Mouse (Mus musculus) forebrain, embryonic 11.5 days (tissue): ENCODE data around the gene Cops4. TPM values are rescaled to one million over a fixed set of nuclear protein-coding genes. Genes with fewer than 3 reads are reported as not detected.

Experiments
- ATAC-seq: fragments of 200-750 bp; cut with Nextera tagmentation; replicated peaks from 2 replicates; pipeline ENCODE4 v1.8.0; 2017; ENCODE audit warnings: moderate TSS enrichment; ENCODE audit not compliant: low FRiP score
- DNase-seq: peaks from one replicate; pipeline ENCODE4 v3.0.0-alpha.2; 2017; ENCODE audit warnings: low spot score
- H3K27ac ChIP-seq: fragments of 300-500 bp; sonication (generic); 2 replicates; pipeline ENCODE4 v1.5.1; 2014; ENCODE audit warnings: low read depth, low read length
- H3K27me3 ChIP-seq: fragments of 300-500 bp; sonication (generic); 2 replicates; pipeline ENCODE4 v1.6.1; 2014; ENCODE audit warnings: mild to moderate bottlenecking, low read length, mixed read lengths; ENCODE audit not compliant: control insufficient read depth, insufficient read depth
- H3K36me3 ChIP-seq: fragments of 300-500 bp; sonication (generic); 2 replicates; pipeline ENCODE4 v1.6.1; 2014; ENCODE audit warnings: mild to moderate bottlenecking, low read length, moderate library complexity, mixed read lengths; ENCODE audit not compliant: control insufficient read depth, insufficient read depth
- H3K4me1 ChIP-seq: fragments of 300-500 bp; sonication (generic); replicated peaks from 2 replicates; pipeline ENCODE4 v1.6.1; 2014; ENCODE audit warnings: low read length, mixed read lengths; ENCODE audit not compliant: control insufficient read depth, insufficient read depth
- H3K4me2 ChIP-seq: fragments of 300-500 bp; sonication (generic); 2 replicates; pipeline ENCODE4 v1.6.1; 2014; ENCODE audit warnings: low read depth, mild to moderate bottlenecking, low read length, moderate library complexity, mixed read lengths; ENCODE audit not compliant: severe bottlenecking
- H3K4me3 ChIP-seq: fragments of 300-500 bp; sonication (generic); 2 replicates; pipeline ENCODE4 v1.5.1; 2014; ENCODE audit warnings: low read depth, low read length
- H3K9ac ChIP-seq: fragments of 300-500 bp; sonication (generic); 2 replicates; pipeline ENCODE4 v1.6.1; 2014; ENCODE audit warnings: low read length
- H3K9me3 ChIP-seq: fragments of 300-500 bp; sonication (generic); 2 replicates; pipeline ENCODE4 v1.6.1; 2016; ENCODE audit warnings: low read length, mixed read lengths; ENCODE audit not compliant: control insufficient read depth
- WGBS: fragments of 180-500 bp; shearing (Covaris S2); extraction: QIAGEN DNeasy Blood & Tissue Kit; methylation state at CpG from one replicate; pipeline ENCODE4 v1.1.7; 2014; 5-methylcytosine and 5-hydroxymethylcytosine counted together
- polyA plus RNA-seq: library from polyadenylated mRNA; unstranded; fragments of >200 nt; fragmentation: Nextera tagmentation; extraction: Ambion mirVana; gene quantifications from 2 replicates; pipeline ENCODE4 v1.2.1, GENCODE M21; 2014

The Cops4 gene
- polyA plus RNA-seq: 227 and 231 TPM in 2 replicates

GRCm38 (mm10) chr5:100518049-100519026, at the start of gene Cops4:
Gene Cops4 (plus strand): TSS chr5:100518309.
- WGBS: under 1% methylated on average over 64 of the region's 64 CpGs
- Histone ChIP-seq H3K4me2 (peak within 1 kb of the TSS; percentile 80), H3K4me3 (peak within 1 kb of the TSS; percentile 84), H3K27me3 (no peaks in the 10 kb centered on the region), H3K4me1 (peaks cover 7% of the 10 kb centered on the region; the same call in 1 of the 2 replicates), H3K9me3 (no peaks in the 10 kb centered on the region), H3K36me3 (no peaks in the 10 kb centered on the region), H3K27ac (peak within 1 kb of the TSS; percentile 62), H3K9ac (peak within 1 kb of the TSS; percentile 91)
- ATAC-seq (peak; percentile 100), DNase-seq (peak; percentile 97)

GRCm38 (mm10) chr5:100476328-100476727, 41.8 kb upstream of the Cops4 start:
- ATAC-seq: no peak
- Histone ChIP-seq H3K36me3 (no peaks in the 10 kb centered on the region; the same call in 1 of the 2 replicates), H3K4me3 (no peak overlapping the region), H3K9me3 (no peaks in the 10 kb centered on the region), H3K9ac (no peak overlapping the region), H3K4me2 (no peak overlapping the region), H3K27ac (no peak overlapping the region), H3K4me1 (no peaks in the 10 kb centered on the region), H3K27me3 (no peaks in the 10 kb centered on the region)
- no peak for DNase-seq
- WGBS: 86% methylated on average over 3 of the region's 3 CpGs

GRCm38 (mm10) chr5:100477604-100478003, 40.5 kb upstream of the Cops4 start:
- WGBS: 92% methylated on average over 9 of the region's 9 CpGs

GRCm38 (mm10) chr5:100483569-100483968, 34.5 kb upstream of the Cops4 start:
- no peaks in the 10 kb centered on the region; the same call in 1 of the 2 replicates for H3K36me3 ChIP-seq
- H3K4me2 ChIP-seq: no peak overlapping the region
- no peak for ATAC-seq
- H3K9ac ChIP-seq: no peak overlapping the region
- no peaks in the 10 kb centered on the region for H3K27me3 ChIP-seq
- H3K4me1 ChIP-seq: no peaks in the 10 kb centered on the region
- H3K9me3 ChIP-seq: no peaks in the 10 kb centered on the region
- DNase-seq: no peak
- H3K27ac ChIP-seq: no peak overlapping the region
- no peak overlapping the region for H3K4me3 ChIP-seq

More at GRCm38 (mm10) chr5:100477604-100478003, 40.5 kb upstream of the Cops4 start:
- no peaks in the 10 kb centered on the region for H3K27me3 ChIP-seq
- H3K36me3 ChIP-seq: no peaks in the 10 kb centered on the region; the same call in 1 of the 2 replicates
- H3K27ac ChIP-seq: no peak overlapping the region
- ATAC-seq (no peak), DNase-seq (no peak)
- H3K4me1 ChIP-seq: no peaks in the 10 kb centered on the region
- no peak overlapping the region for H3K4me3 ChIP-seq
- H3K9me3 ChIP-seq: no peaks in the 10 kb centered on the region
- H3K4me2 ChIP-seq: no peak overlapping the region
- H3K9ac ChIP-seq: no peak overlapping the region

- Histone ChIP-seq H3K4me3 (no peak overlapping the region), H3K4me2 (no peak overlapping the region), H3K27me3 (no peaks in the 10 kb centered on the region), H3K27ac (no peak overlapping the region), H3K36me3 (no peaks in the 10 kb centered on the region; the same call in 1 of the 2 replicates), H3K9me3 (no peaks in the 10 kb centered on the region), H3K4me1 (no peaks in the 10 kb centered on the region), H3K9ac (no peak overlapping the region)
- ATAC-seq (no peak), DNase-seq (no peak)
- WGBS: 93% methylated on average over 2 of the region's 2 CpGs
Measured at GRCm38 (mm10) chr5:100487120-100487519, 31.0 kb upstream of the Cops4 start.

GRCm38 (mm10) chr5:100488231-100488630, 29.9 kb upstream of the Cops4 start:
- Histone ChIP-seq H3K36me3 (no peaks in the 10 kb centered on the region; the same call in 1 of the 2 replicates), H3K27me3 (no peaks in the 10 kb centered on the region), H3K4me3 (no peak overlapping the region), H3K27ac (no peak overlapping the region), H3K9ac (no peak overlapping the region), H3K4me2 (no peak overlapping the region), H3K9me3 (no peaks in the 10 kb centered on the region), H3K4me1 (no peaks in the 10 kb centered on the region)
- ATAC-seq (no peak), DNase-seq (no peak)
- 92% methylated on average over 3 of the region's 3 CpGs for WGBS

- WGBS: 97% methylated on average over 2 of the region's 2 CpGs
Measured at GRCm38 (mm10) chr5:100489340-100489739, 28.8 kb upstream of the Cops4 start.

GRCm38 (mm10) chr5:100491704-100492103, 26.4 kb upstream of the Cops4 start:
- no peaks in the 10 kb centered on the region for H3K9me3 ChIP-seq
- ATAC-seq: no peak
- H3K27me3 ChIP-seq: no peaks in the 10 kb centered on the region
- H3K4me1 ChIP-seq: no peaks in the 10 kb centered on the region
- H3K4me2 ChIP-seq: no peak overlapping the region
- no peaks in the 10 kb centered on the region for H3K36me3 ChIP-seq
- H3K27ac ChIP-seq: no peak overlapping the region
- DNase-seq: no peak
- no peak overlapping the region for H3K4me3 ChIP-seq
- 63% methylated on average over 4 of the region's 4 CpGs for WGBS
- H3K9ac ChIP-seq: no peak overlapping the region

More at GRCm38 (mm10) chr5:100489340-100489739, 28.8 kb upstream of the Cops4 start:
- Histone ChIP-seq H3K9ac (no peak overlapping the region), H3K4me3 (no peak overlapping the region), H3K4me2 (no peak overlapping the region), H3K27ac (no peak overlapping the region), H3K27me3 (no peaks in the 10 kb centered on the region), H3K4me1 (no peaks in the 10 kb centered on the region), H3K9me3 (no peaks in the 10 kb centered on the region), H3K36me3 (no peaks in the 10 kb centered on the region)
- no peak for DNase-seq
- no peak for ATAC-seq
